Mouse (Mus musculus) E14TG2a.4 (cell line): ENCODE measurements around the gene Inpp5f.

ENCODE experiments used
- CTCF ChIP-seq: conservative IDR thresholded peaks from 2 replicates; pipeline ENCODE4 v1.5.1; 2014; ENCODE audit warnings: low read length
- NANOG ChIP-seq: IDR thresholded peaks from 2 replicates; pipeline ENCODE4 v1.6.1; 2014; ENCODE audit warnings: borderline replicate concordance, low read length, mixed read lengths
- POU5F1 ChIP-seq: IDR thresholded peaks from 2 replicates; pipeline ENCODE4 v1.6.1; 2014; ENCODE audit warnings: low read length, borderline replicate concordance

DNA sequence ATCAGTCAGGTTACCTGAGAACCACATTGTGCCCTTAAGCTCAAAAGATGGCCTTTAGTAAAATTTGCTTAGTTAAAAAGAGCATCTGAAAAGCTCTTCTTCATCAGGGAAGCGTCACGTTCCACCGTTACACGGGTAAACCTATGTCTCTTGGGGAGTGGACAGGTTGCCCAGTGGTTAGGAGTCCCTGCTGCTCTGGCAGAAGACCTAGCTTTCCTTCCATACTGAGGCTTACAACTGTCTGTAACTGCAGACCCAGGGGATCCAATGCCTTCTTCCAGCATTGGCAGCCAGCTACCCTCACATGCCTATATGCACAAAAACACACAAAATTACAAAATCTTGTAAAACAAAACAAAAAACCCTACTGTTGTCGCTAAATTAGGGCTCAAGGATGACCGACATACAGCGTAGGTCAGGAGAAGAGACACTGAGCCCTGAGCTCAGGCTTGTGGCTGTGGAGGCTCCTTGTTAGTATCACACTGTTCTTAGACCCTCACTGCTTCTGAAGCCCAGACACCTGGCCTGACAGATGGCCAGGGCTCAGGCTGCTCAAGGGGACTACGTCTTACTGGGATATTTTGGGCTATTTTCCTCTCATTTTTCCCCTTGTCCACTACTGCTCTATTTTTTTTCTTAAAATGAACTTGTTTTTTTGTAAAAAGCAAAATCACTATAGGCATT, 43.4 kb upstream of the Inpp5f start:
- TF ChIP-seq CTCF (no peak), NANOG (no peak), POU5F1 (no peak)
